1 mouse cellular context compared by ENCODE assay signal in the genomic region with DNA sequence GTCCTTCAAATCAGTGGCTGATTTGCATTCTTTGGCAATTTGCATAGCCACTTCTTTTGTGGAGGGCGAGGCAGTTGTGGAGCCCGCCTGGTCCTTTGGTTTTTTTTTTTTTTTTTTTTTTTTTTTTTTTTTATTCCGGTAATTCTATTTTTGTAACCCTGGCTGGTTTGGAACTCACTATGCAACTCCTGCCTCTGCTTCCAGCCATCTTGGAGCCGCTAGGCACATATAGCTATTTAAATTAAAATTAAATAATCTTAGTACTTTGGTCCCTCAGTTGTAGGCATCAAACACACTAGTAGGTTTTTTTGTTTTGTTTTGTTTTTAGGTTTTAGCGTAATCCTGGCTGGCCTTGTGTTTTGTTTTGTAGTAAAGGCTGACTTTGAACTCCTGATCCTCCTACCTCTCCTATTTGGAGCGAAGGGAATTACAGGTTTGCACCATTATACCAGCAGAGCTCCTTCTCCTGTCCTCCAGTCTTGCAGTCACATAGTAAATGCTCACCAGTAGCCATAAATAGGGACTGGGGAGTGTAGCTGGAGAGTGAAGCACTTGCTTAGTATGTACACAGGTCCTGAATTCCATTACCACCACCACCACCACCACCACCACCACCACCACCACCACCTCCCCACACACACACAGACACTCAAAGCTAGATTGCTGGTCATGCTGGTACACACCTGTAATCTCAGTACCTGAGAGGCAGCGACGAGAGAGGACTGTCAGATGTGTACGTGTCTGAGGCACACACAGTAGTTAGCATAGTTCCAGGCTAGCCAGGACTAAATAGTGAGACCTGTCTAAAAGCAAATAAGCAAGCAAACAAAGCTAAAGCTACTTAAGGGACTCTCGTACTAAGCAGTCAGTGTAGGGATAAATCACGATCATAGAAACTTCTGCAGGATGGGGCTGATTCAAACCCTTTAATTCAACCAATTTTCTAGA.
A peak's percentile ranks its signal among the peaks of the same experiment; 100 is the strongest.
TF ChIP-seq lines count a peak whose summit lies in the region.

No protein-coding gene starts in this region.

TF ChIP-seq in CH12.LX, 34 proteins besides CTCF, POLR2A, EP300 and RAD21 (continued from another document):
- peak; percentile 71; the same call in 1 of the 2 replicates for TF ChIP-seq TBP (conservative IDR thresholded peaks at IDR 0.05; ENCODE audit: low read depth, low read length)
- TF ChIP-seq MAX (IDR thresholded peaks at IDR 0.05; ENCODE audit: low read length), result no peak
- 0 out of 2 replicates have a peak, but pooled peaks have one; percentile 14 for TF ChIP-seq BHLHE40 (IDR thresholded peaks at IDR 0.05; ENCODE audit: low read depth, low read length)
- peak; percentile 48; the same call in 1 of the 2 replicates for TF ChIP-seq SIN3A (IDR thresholded peaks at IDR 0.05; ENCODE audit: low read length)
- TF ChIP-seq ETS1 (conservative IDR thresholded peaks at IDR 0.05; ENCODE audit: low read depth, low read length), result 0 out of 2 replicates have a peak, but pooled peaks have one; percentile 9
- TF ChIP-seq MEF2A (IDR thresholded peaks at IDR 0.05; ENCODE audit: borderline replicate concordance, low read depth, low read length), result peak; percentile 84
